Mouse (Mus musculus) layer of hippocampus, adult 9-10 months (tissue): ENCODE measurements around the gene Actn1.

ENCODE experiments used
- DNase-seq: peaks from one replicate; pipeline ENCODE4 v3.0.0; 2022; ENCODE audit warnings: low spot score

Gene Actn1

DNA sequence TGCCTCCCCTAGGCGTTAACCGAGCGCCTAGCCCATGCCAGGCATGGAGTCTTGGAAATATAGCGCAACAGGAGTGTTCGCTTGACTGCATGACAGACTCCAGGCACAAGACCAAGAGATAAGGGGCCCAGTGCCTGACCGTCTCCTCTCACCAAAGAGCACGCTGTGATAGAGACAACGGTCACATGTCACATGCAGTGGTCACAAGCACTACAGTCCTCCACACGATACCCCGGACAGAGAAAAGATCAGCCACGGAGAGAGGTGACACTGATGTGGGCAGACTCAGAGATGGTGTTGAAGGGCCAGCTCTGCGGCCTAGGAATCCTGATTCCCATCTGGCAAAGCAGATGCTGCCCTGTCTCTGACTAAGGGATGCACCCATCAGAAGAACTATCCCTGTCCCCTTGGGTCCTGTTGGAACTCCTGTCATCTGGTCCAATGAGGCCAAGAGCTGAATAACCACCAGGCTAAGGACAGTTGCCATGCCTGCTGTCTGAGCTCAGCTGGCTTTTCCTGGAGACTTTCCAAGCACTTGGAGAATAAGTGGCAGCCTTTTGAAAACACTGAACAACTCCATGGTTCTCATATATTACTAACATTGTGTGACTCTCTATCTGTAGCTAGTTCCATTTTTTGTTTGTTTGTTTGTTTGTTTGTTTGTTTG, 123.8 kb downstream of the Actn1 start:
- no peak for DNase-seq

GRCm38 (mm10) chr12:80135173-80135572, 125.0 kb downstream of the Actn1 start:
- DNase-seq, result no peak

DNA sequence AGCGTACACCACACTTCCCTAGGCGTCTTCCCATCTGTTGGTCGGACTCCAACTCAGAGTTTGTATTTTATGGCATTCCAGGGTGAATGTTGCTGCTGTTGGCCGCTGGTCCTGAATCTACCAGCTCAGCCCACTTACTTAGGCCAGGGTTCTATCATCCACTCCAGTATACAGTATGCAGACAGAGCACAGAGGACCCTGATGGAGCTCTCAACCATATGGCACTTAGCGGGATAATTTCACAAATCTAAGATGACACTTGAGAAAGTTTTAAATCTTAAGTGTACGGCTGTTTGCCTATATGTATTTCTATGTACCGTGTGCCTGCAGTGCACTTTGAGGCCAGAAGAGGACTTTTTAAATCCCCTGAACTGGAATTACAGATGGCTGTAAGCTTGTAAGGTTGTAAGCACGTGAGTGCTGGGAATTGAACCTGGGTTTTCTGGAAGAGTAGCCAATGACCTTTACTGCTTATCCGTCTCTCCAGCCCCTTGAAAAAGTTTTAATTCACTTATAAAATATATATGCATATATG, 127.1 kb downstream of the Actn1 start:
- no peak for DNase-seq

- no peak for DNase-seq
These were observed 127.7 kb downstream of the Actn1 start for GRCm38 (mm10) chr12:80132250-80133003.

GRCm38 (mm10) chr12:80131359-80132249, 128.6 kb downstream of the Actn1 start:
- no peak for DNase-seq

DNA sequence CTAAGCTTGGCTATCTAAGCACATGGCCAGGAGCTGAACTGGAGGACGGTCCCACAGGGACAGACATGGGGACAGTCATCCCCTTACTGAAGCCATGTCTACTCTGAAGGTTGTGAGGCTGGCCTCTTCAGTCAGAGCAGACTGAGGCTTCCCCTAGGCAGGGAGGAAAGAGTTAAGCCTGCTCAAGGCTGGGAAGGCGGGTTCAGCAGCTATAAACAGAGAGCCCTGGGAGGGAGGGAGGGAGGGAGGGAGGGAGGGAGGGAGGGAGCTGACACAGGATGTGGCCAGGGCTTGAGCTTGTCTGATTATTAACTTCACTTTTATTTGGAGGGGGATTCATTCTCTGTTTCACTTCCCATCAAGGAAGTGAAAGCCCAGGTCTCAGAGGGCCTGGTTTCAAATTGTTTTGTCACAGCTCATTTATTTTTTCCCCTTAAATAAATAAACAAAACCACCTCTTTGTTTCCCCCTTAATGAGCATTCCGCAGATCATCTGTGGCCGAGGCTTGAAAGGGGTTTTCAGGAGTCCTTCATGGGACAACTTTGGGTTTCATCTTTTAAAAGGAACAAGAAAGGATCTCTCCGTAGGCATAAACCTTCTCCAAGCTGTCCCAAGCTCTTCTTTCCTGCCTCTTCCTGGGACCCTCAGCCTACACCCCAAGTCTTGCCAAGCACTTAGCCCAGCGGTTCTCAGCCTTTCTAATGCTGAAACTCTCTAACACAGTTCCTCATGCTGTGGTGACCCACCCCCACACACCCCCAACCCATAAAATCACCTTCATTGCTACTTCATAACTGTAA, 129.4 kb downstream of the Actn1 start:
- DNase-seq, result no peak

GRCm38 (mm10) chr12:80129531-80129930, 130.6 kb downstream of the Actn1 start:
- no peak for DNase-seq

- DNase-seq, result no peak
These were observed 132.9 kb downstream of the Actn1 start for GRCm38 (mm10) chr12:80127191-80127762.

GRCm38 (mm10) chr12:80125316-80125715, 134.9 kb downstream of the Actn1 start:
- DNase-seq, result no peak

GRCm38 (mm10) chr12:80124756-80125155, 135.4 kb downstream of the Actn1 start:
- DNase-seq, result no peak

- no peak for DNase-seq
These were observed 136.0 kb downstream of the Actn1 start for GRCm38 (mm10) chr12:80124211-80124610.

GRCm38 (mm10) chr12:80123227-80123803, 136.9 kb downstream of the Actn1 start:
- DNase-seq, result no peak

DNA sequence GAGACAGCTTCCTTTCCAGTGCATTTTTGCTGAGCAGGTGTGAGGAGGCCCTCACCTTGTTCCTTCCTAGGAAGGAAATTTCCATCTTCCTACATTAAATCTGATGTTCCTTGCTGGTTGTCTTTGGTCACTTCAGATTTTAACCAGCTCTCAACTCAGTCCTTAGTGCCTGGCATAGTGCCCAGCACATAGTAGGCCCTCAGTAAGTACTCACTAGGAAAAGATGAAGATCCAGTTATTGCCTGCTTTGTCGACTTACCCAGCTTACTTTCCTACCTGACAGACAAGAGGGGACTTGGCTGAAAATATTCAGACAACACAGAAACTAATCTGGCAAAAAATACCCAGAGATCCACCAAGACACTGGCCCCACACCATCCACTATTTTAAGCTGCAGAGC, 138.7 kb downstream of the Actn1 start:
- DNase-seq, result no peak

DNA sequence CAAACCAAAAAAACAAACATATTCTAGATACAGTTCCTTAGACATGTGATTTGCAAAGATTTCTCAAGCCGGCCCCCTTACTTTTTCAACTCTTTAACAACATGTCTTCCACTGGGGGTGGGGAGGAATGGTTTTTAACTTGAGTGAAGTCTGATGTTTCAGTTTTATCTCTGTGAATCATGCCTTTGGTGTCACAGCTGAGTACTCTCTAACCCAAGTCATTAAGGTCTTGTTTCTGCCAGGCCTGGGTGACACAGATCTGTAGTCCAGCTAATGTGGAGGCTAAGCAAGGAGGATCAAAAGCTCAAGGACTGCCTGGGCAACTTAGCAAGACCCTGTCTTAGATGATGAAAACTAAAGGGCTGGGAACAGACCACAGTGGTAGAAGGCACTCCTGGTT, 141.6 kb downstream of the Actn1 start:
- DNase-seq, result no peak
